Mouse (Mus musculus) Patski (cell line): ENCODE measurements around the gene Ydjc. TPM values are rescaled to one million over a fixed set of nuclear protein-coding genes. Genes with fewer than 3 reads are reported as not detected.

Experiments used
- ATAC-seq: fragments of 100-300 bp; one replicate; pipeline ENCODE4 v1.8.0; 2021
- CTCF ChIA-PET: fragments of 350-600 bp; sonication (Branson Sonifier 250); formaldehyde crosslinking; loops from one replicate; lab custom pipeline; 2022; ENCODE audit warnings: inconsistent platforms; lab: Charles Lee
- POLR2A ChIA-PET: fragments of 350-600 bp; sonication (Branson Sonifier 250); formaldehyde crosslinking; loops from one replicate; lab custom pipeline; 2022; ENCODE audit warnings: antibody characterized with exemption, inconsistent platforms; lab: Charles Lee
- DNase-seq: peaks from one replicate; pipeline ENCODE4 v3.0.0-alpha.2; 2011; ENCODE audit warnings: low read depth, low spot score
- H3K27me3 ChIP-seq: fragments of 371-371 bp; one replicate; pipeline ENCODE4 v1.5.1; 2021
- CTCF ChIP-seq: fragments of 100-300 bp; IDR thresholded peaks from one replicate; pipeline ENCODE4 v1.5.1; 2021
- in situ Hi-C: fragments of 300-500 bp; cut with MboI; formaldehyde crosslinking; loops from 3 replicates; pipeline ENCODE4 v1.11.1; 2018; ENCODE audit warnings: low pct_unique_long_range_greater_than_20kb, mixed read lengths
- polyA plus RNA-seq: library from polyadenylated mRNA; unstranded; gene quantifications from one replicate; pipeline ENCODE4 v1.2.3, GENCODE M21; 2021

Gene Ydjc
- polyA plus RNA-seq: 9.1 TPM

DNA sequence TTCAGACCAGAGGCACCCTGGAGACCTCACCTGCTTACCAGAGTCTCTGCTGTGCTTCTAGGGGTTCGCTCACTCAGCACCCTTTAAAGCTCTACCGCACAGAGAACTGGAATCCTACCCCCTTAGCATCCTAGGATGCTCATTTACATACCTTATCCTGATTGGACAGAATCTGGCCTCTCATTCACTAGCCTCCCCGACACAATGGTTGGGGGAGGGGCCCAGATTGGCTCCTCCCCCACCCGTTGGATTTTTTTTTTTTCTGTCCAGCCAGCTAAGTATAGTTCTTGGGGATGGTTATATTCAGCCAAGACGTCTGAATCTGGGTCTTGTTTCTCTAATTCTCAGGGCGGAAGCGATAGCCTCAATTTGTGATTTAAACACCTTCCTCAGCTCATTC, at the start of gene Ydjc:
Gene Ydjc (plus strand): TSS at position 283 of the 400 bp plus-strand sequence.
- ATAC-seq: no peak

DNA sequence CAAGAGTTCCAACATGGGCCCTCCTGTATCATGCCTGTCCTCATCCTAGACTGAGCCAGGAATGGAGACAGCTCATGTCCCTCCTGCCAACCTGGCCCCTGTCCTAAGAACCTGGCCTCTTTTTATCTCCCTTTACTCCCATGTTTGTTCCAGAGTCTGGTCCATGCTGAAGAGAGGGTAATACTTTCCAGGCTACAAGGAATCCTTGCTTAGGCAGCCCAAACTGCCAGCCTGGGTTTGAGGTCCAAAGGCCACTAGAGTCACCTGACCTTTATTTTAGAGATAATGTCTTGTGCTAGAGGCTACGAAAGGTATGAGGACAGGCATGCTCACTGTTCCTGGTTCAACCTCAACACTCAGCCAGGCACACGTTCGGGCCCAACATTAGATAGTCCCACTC, 47.5 kb upstream of the Ydjc start:
- POLR2A ChIA-PET: no interaction called here
- CTCF ChIA-PET: interaction anchor here (1.9 to 2.1 kb wide), 2 partner anchors 17 to 28 kb away, joined by 5 read pairs; partner anchors contain the start of gene Ypel1
- no peak for TF ChIP-seq CTCF
- no peak for DNase-seq
- H3K27me3 ChIP-seq: no peaks in the 10 kb centered on the region
- no peak for ATAC-seq
- in situ Hi-C loops: no loop called here

More for the DNA sequence above, at the start of gene Ydjc:
- POLR2A ChIA-PET: interaction anchor here (0.6 kb wide), 1 partner anchor 23 kb away, joined by 3 read pairs; no protein-coding TSS in a partner anchor
- H3K27me3 ChIP-seq: no peaks in the 10 kb centered on the region
- TF ChIP-seq CTCF: no peak
- in situ Hi-C loops: no loop called here
- no peak for DNase-seq
- CTCF ChIA-PET: no interaction called here

DNA sequence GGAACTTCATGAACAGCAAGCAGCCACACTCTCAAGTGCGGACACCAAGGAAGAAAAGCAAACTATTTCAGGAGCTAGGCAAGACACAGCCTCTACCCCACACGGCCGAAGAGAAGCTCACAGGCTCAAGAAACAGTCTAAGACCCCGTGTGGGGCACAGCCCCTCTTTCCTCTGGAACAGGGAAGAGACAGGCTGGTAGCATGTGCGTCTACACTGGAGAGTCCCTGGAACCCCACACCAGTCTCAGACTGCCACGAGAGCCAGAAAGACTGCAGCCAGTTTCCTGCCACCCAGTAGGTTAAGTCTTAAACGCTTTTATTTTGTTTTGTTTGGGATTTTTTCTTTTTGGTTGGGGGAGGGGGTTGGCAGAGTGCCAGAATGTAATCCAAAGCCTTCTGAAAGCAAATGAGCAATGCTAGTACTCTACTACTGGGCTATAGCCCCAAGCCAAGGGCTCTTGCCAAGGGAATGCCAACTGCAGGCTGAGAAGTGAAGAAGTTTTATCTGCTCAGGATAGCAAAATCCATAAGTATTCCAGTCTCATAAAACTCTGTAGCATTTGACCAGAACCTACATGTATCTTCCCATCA, 41.7 kb upstream of the Ydjc start:
- ChIA-PET POLR2A (no interaction called here), CTCF (no interaction called here)
- no peak for DNase-seq
- H3K27me3 ChIP-seq: no peaks in the 10 kb centered on the region
- no peak for TF ChIP-seq CTCF
- peak; percentile 57 for ATAC-seq
- in situ Hi-C loops: no loop called here

DNA sequence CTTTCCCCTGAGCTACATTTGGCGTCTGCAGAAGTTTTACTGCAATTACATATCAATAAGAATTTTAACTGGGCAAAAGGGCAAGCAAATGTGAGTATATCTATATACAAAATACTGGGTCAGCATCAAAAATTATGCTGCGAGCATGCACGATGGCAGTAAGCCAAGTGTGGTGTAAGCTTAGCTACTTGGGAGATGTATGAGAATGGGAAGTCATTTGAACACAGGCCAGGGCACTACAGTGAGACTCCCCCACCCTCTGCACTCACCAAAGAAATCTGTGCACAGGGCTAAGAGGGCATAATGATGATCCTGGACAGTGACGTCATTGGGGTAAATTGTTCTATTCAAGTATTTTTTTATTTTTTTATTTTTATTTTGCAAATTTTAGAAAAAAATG, 39.8 kb upstream of the Ydjc start:
- CTCF ChIA-PET: interaction anchor here (1.2 kb wide), 1 partner anchor 24 kb away, joined by 3 read pairs; no protein-coding TSS in a partner anchor
- ATAC-seq (no peak), DNase-seq (no peak)
- in situ Hi-C loops: no loop called here
- TF ChIP-seq CTCF: no peak
- POLR2A ChIA-PET: interaction anchor here (0.6 kb wide), 1 partner anchor 76 kb away, joined by 3 read pairs; no protein-coding TSS in a partner anchor
- H3K27me3 ChIP-seq: no peaks in the 10 kb centered on the region

DNA sequence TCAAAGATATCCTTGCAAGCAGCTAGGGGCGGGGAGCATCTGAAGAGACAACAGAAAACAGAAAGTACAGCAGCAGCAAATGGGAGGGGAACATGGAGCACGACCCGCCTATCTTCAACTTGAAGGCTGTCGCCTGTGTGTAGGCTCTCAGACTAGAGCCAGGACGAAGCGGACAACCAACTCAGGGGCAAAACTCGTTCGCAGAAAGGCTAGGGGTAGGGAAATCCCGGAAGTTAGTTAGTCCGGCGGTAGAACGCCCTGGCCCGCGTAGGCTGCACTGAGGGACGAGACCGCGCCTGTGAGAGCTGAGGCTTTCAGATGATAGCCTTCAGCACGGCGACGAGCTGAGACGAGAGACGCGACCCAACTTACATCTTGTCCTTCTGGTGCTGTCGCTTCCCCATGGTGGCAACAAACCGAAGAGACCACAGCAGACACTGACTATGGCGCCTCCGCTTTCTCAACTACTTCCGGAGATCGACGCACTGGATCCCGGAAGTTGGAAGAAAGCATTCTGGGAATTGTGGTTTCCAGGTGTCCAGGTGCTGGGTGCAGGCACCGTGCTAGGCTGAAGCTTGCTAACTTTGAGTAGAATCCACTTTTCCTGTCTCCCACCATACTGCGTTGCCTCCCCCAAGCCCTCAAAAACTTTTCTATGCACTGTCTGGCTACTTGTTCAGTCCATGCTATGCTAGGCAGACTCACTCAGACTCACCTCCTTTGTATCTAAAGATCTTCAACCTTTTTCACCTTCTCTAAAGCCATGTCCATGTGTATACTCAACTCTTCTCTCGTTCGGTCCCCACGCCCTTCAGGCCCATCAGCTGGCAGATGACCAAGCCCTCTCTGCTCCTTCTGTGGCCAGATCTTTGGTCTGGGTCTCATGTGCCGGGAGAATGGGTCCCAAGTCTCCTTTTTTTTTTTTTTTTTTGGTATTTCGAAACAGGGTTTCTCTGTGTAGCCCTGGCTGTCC, 33.4 kb upstream of the Ydjc start, which contains the start of gene Ppil2:
Gene Ppil2 (minus strand): TSS at position 487 of the 973 bp plus-strand sequence.
- DNase-seq (no peak), ATAC-seq (peak; percentile 94)
- in situ Hi-C loops: no loop called here
- CTCF ChIA-PET: no interaction called here
- no peaks in the 10 kb centered on the region for H3K27me3 ChIP-seq
- POLR2A ChIA-PET: interaction anchor here (1.4 kb wide), 1 partner anchor 14 kb away, joined by 4 read pairs; the partner anchor contains the start of gene 2610318N02Rik
- TF ChIP-seq CTCF: no peak

DNA sequence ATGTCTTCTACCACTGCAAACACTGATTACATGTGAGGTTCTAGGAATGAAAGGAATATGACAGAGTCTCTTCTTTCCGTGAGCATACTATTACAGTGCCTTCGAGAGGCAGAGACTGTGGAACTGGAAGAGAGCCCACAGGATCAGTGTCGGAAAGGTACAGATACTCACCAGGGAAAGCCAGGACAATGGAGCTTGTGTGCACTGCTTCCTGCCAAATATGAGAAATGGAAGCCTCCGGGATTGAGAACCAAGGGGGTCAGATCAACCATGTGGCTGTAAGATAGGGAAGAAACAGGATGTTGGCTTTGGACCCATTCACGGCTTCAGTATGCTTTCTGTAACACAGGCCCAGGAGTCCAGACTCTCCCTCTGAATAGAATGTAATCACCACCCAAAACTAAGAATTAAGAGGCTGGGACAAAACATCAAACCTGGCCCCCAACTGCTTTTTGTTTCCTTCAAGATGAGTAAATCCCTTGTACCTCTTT, 27.1 kb upstream of the Ydjc start:
- in situ Hi-C loops: no loop called here
- DNase-seq (no peak), ATAC-seq (no peak)
- CTCF ChIA-PET: no interaction called here
- H3K27me3 ChIP-seq: no peaks in the 10 kb centered on the region
- POLR2A ChIA-PET: no interaction called here
- no peak for TF ChIP-seq CTCF

DNA sequence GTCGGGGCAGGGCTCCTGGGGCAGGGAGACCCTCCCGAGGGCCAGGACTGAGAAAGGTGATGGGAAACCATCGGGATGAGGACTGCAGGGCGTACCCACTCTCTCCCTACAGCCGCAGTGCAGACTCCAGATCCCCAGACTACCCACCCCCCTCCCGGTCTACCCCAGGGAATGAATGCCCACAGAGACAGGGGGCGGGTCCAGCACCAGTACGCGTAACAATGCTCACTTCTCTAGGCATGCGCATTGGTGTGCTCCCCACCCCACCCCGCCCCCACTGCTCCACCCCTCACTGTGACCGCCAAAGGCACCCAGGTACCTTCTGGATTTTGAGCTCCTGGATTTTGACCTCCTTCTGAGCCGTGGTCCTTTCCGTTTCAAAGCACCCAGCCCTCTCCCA, 22.9 kb upstream of the Ydjc start:
- DNase-seq (no peak), ATAC-seq (no peak)
- CTCF ChIA-PET: no interaction called here
- no peak for TF ChIP-seq CTCF
- H3K27me3 ChIP-seq: no peaks in the 10 kb centered on the region
- in situ Hi-C loops: no loop called here
- POLR2A ChIA-PET: no interaction called here

DNA sequence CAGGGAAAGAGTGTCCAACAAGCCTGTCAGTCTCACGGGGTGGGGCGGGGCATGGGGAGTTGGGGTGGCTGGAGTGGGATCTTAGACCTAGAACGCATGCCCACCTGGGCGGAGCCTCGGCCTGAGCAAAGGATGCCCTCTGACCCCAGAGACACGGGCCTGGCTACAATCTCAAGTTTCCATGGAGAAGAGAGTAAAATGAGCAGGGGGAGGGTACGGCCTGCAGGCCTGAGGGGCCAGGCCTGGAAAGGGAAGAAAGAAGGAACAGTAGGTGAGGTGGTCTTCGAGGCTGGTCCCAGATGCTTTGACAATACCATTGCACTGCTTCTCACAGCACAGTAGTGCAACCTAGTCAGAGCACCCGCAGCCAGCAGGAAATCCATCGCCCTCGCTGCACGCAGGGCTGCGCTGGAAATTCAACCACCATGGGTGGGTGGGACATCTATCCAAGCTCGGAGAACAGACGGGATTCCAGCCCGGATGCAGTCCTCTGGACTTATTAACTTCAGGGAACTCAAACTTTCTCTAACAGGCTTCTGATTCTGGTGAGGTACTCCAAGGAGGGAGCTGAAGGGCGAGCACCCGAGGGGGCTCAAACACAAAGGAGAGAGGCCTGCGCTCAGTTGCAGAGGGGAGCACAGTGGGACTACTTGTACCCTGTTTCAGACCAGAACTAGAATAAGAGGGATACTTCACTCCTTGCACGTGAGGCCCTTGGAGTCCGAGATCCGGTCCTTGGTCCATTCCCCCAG, 20.1 kb upstream of the Ydjc start:
- in situ Hi-C loops: no loop called here
- POLR2A ChIA-PET: interaction anchor here (1.3 kb wide), 1 partner anchor 14 kb away, joined by 4 read pairs; the partner anchor contains the start of gene Ppil2
- CTCF ChIA-PET: interaction anchor here (1.5 kb wide), 1 partner anchor 8 kb away, joined by 5 read pairs; the partner anchor contains the start of gene Sdf2l1
- DNase-seq (no peak), ATAC-seq (no peak)
- no peaks in the 10 kb centered on the region for H3K27me3 ChIP-seq
- no peak for TF ChIP-seq CTCF

DNA sequence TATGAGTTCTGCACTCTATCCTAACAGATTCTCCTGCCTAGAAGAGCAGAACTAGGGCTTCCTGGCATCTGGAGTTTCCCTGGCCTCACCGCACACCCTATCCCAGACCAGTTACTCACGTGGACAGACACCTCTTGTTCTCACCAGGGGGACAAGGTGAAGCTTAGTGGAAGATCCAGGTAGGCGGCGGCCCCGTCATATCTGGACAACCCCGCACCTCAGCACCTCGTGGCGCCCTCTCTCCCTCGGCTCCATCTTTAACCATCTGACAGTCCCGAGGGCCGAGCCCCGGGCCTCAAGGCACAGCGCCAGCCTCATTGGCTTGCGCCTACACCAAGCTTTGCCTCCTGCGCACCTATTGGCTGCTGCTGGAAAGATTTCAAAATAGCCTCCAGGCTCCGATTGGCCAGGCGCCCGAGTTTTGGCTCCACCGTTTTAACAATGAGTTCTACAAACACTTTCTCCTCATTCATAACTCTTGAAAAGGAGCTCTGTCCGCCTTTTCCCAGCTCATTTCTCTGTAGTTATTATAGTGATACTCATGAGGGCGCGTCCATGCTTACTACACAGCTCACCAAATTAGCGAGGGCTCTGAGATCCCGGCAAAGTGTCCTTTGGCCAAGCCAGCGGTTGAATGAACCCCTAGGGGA, 19.4 kb upstream of the Ydjc start, which contains the start of gene 2610318N02Rik:
Gene 2610318N02Rik (minus strand): TSS at position 297 of the 650 bp plus-strand sequence.
- in situ Hi-C loops: no loop called here
- ATAC-seq (peak; percentile 63), DNase-seq (no peak)
- no peaks in the 10 kb centered on the region for H3K27me3 ChIP-seq
- CTCF ChIA-PET: interaction anchor here (0.8 kb wide), 1 partner anchor 167 kb away, joined by 3 read pairs; no protein-coding TSS in a partner anchor
- no peak for TF ChIP-seq CTCF
- POLR2A ChIA-PET: interaction anchor here (1.3 kb wide), 1 partner anchor 14 kb away, joined by 4 read pairs; the partner anchor contains the start of gene Ppil2
